Mouse (Mus musculus) right cerebral cortex, postnatal 10 days (tissue): ENCODE data around the gene Prlhr.

Source experiments
- DNase-seq, 2 experiments: peaks; one replicate each; pipeline ENCODE4 v3.0.0; 2021; ENCODE audit warnings: low spot score in 2 of 2

Prlhr gene

GRCm38 (mm10) chr19:60468254-60468762, at the start of gene Prlhr:
Gene Prlhr (minus strand): TSS chr19:60468304.
- no peak for DNase-seq

GRCm38 (mm10) chr19:60515064-60515463, 47.0 kb upstream of the Prlhr start:
- no peak for DNase-seq

- DNase-seq: peak in 1 of 2 experiments; percentile 29
Measured at GRCm38 (mm10) chr19:60513431-60513830, 45.3 kb upstream of the Prlhr start.

- DNase-seq: no peak
Measured at GRCm38 (mm10) chr19:60500209-60500608, 32.1 kb upstream of the Prlhr start.

DNA sequence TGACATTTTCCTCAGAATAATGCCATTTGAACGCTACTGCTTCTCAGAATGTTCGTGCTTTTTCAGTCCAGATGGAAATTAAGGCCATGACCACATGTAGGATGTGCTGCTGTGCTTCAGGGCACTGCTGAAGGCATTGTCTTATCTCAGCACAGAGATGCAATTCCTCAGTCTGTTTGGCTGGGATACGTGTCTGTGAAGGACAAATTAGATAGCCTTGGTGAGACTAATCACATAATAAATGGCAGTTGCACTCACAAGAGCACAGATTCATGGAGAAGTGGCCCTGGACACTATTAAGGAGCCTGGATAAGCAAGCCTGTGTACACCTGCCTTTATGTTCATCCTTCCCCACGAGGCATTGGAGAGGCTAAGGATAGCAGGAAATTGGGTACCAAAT, 29.1 kb upstream of the Prlhr start:
- DNase-seq: no peak

- no peak for DNase-seq
Measured at GRCm38 (mm10) chr19:60495772-60496171, 27.7 kb upstream of the Prlhr start.

DNA sequence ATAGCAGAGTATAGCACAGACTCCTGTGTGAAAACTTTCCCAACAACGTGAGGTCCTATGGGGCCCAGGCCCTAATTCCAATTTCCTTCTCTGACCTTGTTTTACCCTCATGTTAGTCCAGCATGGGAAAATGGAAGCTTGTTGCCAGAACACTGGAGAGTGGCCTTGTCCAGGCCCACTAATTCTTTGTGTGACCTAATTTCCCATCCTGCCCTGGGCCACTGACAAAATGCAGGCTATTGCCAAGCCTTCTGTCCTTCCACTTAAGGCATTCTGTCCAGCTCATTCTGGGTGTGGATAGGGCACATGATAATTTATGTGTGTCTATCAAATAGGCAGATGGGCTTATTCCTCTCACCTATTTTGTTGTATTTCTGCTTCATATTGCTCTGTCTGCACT, 21.5 kb upstream of the Prlhr start:
- no peak for DNase-seq

DNA sequence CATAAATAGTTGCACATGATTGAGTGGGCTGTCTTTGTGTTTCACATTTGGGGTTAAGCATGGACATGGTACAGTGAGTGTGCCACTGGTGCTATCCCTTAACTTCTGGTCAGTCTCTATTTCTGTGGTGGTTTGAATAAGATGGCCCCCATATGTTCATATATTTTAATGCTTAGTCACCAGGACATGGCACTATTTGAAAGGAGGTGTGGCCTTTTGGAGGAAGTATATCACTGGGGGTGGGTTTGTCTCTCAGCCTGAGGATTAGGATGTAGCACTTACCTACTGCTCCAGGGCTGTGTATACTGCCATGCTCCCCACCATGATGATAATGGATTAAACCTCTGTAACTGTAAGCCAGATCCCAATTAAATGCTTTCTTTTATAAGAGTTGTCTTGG, 17.2 kb upstream of the Prlhr start:
- no peak for DNase-seq

- DNase-seq: no peak
Measured at GRCm38 (mm10) chr19:60478859-60479258, 10.8 kb upstream of the Prlhr start.

DNA sequence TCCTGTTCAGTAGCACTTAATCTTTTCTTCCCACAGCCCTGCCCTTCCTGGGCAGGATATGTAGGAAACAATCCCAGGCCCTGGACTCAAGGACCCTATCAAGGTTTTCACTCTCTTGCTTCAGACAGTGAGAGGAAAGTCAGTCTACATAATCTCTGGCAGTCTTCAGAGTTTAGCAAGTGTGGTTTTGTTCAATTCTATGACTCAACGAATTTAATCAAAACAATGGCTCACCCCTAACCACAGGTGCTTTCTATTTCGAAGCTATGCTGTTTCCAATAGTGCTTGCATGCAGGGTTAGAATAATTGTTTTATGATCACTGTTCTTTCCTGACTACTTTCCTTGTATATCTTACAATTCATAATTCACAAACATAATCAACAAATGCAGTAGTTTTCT, 9.7 kb upstream of the Prlhr start:
- DNase-seq: no peak

GRCm38 (mm10) chr19:60468846-60469245, 742 bp upstream of the Prlhr start:
- DNase-seq: no peak

DNA sequence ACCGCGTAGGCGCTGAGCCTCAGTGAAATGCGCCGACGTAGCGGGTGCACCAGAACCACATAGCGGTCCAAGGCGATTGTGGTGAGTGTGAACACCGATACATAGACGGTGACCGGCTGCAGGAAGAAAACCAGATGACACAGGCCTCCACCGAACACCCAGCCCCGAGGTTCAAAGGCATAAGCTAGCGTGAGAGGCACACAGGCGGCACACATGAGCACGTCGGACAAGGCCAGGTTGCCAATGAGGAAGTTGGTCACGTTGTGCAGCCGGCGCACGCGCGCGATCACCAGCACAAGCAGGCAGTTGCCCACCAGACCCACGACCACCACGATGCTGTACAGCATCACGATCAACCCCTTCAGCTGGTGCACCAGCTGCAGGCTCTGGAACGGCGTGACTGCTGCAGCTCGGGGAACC, 506 bp downstream of the Prlhr start:
- DNase-seq: no peak

DNA sequence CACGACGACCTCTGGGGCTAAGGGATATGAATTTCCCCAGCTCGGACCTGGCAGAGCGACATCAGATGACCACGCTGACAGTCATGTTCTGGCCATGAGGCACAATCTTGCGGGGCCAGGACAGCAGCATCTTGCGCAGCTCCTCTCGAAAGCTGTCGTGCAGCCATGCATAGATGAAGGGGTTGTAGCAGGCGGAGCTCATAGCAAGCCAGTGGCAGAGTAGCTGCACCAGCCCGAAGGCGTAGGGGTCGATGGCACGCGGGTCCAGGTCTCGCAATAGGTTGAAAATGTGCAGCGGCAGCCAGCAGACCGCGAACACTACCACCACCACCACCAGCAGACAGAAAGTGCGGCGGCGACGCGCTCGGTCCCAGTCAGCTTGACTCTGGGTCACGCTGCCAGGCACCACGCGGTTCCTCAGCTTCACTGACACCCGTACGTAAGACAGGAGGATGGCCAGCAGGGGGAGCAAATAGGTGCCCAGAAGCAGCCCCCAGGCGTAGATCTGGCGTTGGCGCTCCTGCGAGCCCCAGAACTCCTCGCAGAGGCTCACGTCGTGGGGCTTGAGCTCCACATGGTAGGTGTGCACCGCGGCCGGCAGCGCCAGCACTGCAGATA, 1.0 kb downstream of the Prlhr start:
- DNase-seq: peak; percentile 68 to 77

- DNase-seq: no peak
Measured at GRCm38 (mm10) chr19:60465726-60466125, 2.4 kb downstream of the Prlhr start.

DNA sequence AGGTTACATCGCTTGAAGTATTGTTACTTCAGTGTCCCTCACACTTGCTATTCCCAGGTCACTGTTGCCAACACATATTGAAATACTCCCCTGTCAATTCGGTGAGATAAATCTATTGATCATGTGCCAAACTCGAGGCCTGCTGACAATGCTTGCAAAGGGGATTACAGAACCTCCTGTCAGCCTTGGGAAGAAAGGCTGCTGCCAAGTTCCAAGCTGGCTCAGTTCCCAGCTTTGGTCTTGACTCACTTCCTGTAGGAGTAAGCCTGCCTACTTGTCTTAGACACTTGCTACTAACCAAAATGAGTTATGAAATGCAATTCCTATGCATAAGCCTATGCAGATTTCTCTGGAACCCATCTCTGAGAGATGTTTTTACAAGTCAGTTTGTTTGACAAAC, 4.2 kb downstream of the Prlhr start:
- DNase-seq: peak; percentile 90 to 91

GRCm38 (mm10) chr19:60463440-60463839, 4.7 kb downstream of the Prlhr start:
- no peak for DNase-seq

DNA sequence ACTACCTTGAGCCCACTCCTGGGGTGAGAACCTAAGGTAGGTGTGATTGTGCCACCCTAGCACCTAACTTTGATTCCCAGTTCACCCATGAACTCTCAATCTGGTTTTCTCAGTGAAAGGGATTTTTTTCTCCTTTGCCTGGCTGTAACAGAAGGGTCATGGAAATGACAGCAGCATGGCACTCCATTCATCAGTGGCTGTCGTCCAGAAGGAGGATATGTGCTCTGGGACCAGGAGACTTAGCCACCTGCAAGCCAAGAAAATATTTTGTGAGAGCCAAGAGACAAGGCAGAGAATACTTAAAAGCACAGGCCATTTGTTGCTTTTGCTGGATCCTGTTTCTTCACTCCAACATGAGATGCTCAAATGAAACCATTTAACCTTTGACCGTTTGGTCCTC, 6.6 kb downstream of the Prlhr start:
- no peak for DNase-seq

- no peak for DNase-seq
Measured at GRCm38 (mm10) chr19:60459680-60460079, 8.4 kb downstream of the Prlhr start.

DNA sequence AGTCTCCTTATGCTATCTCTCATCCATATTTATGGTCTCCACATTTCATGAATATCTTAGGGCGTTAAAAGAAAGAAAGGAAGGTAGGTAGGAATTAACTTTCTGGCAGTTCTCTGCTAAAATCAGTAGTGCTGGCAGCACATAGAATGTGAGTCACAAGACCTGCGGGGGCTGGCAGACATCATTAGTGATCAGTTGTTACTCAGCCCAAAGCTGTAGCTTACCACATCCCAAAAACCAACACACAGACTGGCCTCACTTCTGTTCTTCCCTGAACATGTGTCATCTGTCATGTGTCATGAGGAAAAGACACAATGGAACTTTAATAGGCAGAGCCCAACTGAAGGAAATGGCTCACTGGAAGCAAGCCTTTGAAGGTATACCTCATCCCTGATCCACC, 9.0 kb downstream of the Prlhr start:
- no peak for DNase-seq

DNA sequence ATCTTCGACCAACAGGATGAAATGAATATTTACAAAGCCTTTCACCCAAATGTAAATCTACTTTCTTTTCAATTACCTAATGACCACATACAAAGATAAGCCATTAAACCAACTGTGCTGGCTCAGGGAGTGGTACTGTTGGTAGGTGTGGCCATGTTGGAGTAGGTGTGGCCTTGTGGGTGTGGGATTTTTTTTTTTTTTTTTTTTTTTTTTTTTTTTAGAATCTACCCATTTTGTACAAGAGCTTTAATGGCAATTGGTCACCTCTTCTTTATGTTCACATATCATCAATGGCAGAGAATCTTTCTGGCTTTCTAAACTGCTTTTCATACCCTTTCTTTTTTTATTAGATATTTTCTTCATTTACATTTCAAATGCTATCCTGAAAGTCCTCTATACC, 12.3 kb downstream of the Prlhr start:
- no peak for DNase-seq

- DNase-seq: no peak
Measured at GRCm38 (mm10) chr19:60440531-60440930, 27.6 kb downstream of the Prlhr start.

- peak; percentile 32 to 34 for DNase-seq
Measured at GRCm38 (mm10) chr19:60440083-60440482, 28.0 kb downstream of the Prlhr start.

GRCm38 (mm10) chr19:60437566-60438241, 30.4 kb downstream of the Prlhr start:
- peak in 1 of 2 experiments; percentile 42 for DNase-seq
